Comparison of ENCODE assay signal across 14 mouse cellular contexts in the genomic region with DNA sequence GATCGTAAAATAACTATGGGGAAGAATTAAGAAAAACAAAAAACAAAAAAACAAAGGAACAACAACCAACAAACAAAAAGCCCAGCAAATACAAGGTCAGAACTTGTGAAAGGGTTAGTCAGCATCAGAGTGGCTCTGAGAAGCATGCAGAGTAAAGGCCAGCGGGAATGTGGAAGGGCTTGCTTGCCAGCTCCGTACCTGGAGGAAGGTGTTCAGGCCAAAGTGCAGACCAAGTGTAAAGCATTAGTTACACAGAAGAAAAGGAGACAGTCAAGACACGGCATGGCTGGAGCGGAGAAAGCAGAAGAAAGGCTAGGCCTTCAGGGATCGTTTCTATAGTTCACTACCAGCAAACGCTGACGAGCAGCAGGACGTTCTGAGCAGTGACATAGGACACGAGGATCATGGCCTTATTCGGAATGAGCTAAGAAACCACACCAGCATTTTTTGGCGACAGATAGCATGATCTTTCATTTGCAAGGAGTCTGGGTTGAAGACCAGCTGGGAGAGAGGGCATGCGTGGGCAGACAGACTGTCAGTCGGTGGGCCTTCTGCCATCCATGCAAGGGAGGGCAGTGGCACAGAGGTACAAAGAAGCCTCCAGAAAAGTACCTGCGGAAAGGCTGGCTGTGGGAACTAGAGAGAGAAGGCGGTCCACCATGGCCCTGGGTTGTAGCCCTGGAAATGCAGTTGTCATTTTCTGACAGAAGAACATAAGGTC. TPM values are rescaled to one million over a fixed set of nuclear protein-coding genes. Genes with fewer than 3 reads are reported as not detected.
A peak's percentile ranks its signal among the peaks of the same experiment; 100 is the strongest.
DNase-seq lines count a peak whose midpoint lies in the region; ATAC-seq and TF ChIP-seq lines count a peak whose summit lies in the region.
"Had no signal": no experiment of that assay in that cellular context is flagged by ENCODE, and none has a peak within 500 bp of the region (broad histone marks: within the 10 kb centered on the region; RNA-seq: fewer than 3 reads in every experiment).

No protein-coding gene starts in this region.

- 0 out of 2 replicates have a peak, but pooled peaks cover 4% of the 10 kb centered on the region for H3K4me1 ChIP-seq in kidney, embryonic 16.5 days (ENCODE audit: insufficient read depth, low read length)
- peaks cover 10% of the 10 kb centered on the region for H3K4me1 ChIP-seq in thymus, adult 2 months (replicated peaks; ENCODE audit: control insufficient read depth, insufficient read depth, low read length)
- no peaks in the 10 kb centered on the region for H3K4me1 ChIP-seq in forebrain, embryonic 14.5 days (ENCODE audit: control insufficient read depth, insufficient read depth, low read length)
- H3K4me1 ChIP-seq: hindbrain, embryonic 15.5 days; limb, embryonic 13.5 days had no signal

- DNase-seq in kidney, adult 11 months: peak; percentile 56
- DNase-seq in urinary bladder, postnatal 14 days (ENCODE audit: low spot score): peak; percentile 66
- DNase-seq in urinary bladder, adult 2 months (ENCODE audit: low spot score): no peak
- peak; percentile 55 for DNase-seq in gonadal fat pad, adult 2 months (ENCODE audit: low read depth)
- DNase-seq in thymus, adult 2 months: no peak
- DNase-seq in forebrain, embryonic 14.5 days (ENCODE audit: low spot score): no peak
- no peak for DNase-seq in frontal cortex, postnatal 10 days (ENCODE audit: low spot score in 2 of 2)
- DNase-seq: heart, postnatal 10 days; lung, embryonic 14.5 days; right cerebral cortex, postnatal 25 days; thymus, postnatal 14 days had no signal

- no peak overlapping the region for H3K4me2 ChIP-seq in kidney, embryonic 16.5 days (replicated peaks; ENCODE audit: low read depth, low read length)
- H3K4me2 ChIP-seq in forebrain, embryonic 14.5 days (ENCODE audit: low read length): no peak overlapping the region
- H3K4me2 ChIP-seq: hindbrain, embryonic 15.5 days; limb, embryonic 13.5 days; lung, embryonic 14.5 days had no signal

- WGBS in kidney, embryonic 16.5 days: 70% methylated on average over 16 of the region's 16 CpGs
- WGBS in thymus, adult 2 months: 92% methylated on average over 16 of the region's 16 CpGs
- WGBS in forebrain, embryonic 14.5 days: 90% methylated on average over 16 of the region's 16 CpGs

- no peak for TF ChIP-seq CTCF in thymus, adult 2 months (IDR thresholded peaks at IDR 0.05; ENCODE audit: borderline replicate concordance, control insufficient read depth, extremely low read depth, insufficient read depth, low read length, poor library complexity)

- H3K27ac ChIP-seq in kidney, embryonic 16.5 days (ENCODE audit: low read length): no peak overlapping the region
- H3K27ac ChIP-seq in thymus, adult 2 months (ENCODE audit: control insufficient read depth, insufficient read depth, low read length): no peak overlapping the region
- no peak overlapping the region for H3K27ac ChIP-seq in forebrain, embryonic 14.5 days (ENCODE audit: low read depth, low read length)
- H3K27ac ChIP-seq: hindbrain, embryonic 15.5 days; limb, embryonic 13.5 days had no signal

- no peak overlapping the region for H3K9ac ChIP-seq in kidney, embryonic 16.5 days (replicated peaks; ENCODE audit: low read length)
- H3K9ac ChIP-seq in forebrain, embryonic 14.5 days (ENCODE audit: low read length): no peak overlapping the region
- H3K9ac ChIP-seq: hindbrain, embryonic 15.5 days; limb, embryonic 13.5 days; lung, embryonic 14.5 days had no signal

- H3K4me3 ChIP-seq in kidney, embryonic 16.5 days (ENCODE audit: low read length): no peak overlapping the region
- H3K4me3 ChIP-seq in thymus, adult 2 months (ENCODE audit: control insufficient read depth, insufficient read depth, low read length): no peak overlapping the region
- H3K4me3 ChIP-seq in forebrain, embryonic 14.5 days (ENCODE audit: low read depth, low read length): no peak overlapping the region
- H3K4me3 ChIP-seq: hindbrain, embryonic 15.5 days; limb, embryonic 13.5 days had no signal

- H3K27me3 ChIP-seq in kidney, embryonic 16.5 days (ENCODE audit: insufficient read depth, low read length): no peaks in the 10 kb centered on the region
- H3K27me3 ChIP-seq in thymus, adult 2 months (ENCODE audit: control insufficient read depth, insufficient read depth, low read length): no peaks in the 10 kb centered on the region
- H3K27me3 ChIP-seq in forebrain, embryonic 14.5 days (replicated peaks; ENCODE audit: control insufficient read depth, insufficient read depth, low read length): no peaks in the 10 kb centered on the region
- H3K27me3 ChIP-seq: hindbrain, embryonic 15.5 days; limb, embryonic 13.5 days had no signal

- 0 out of 2 replicates have a peak, but pooled peaks cover 5% of the 10 kb centered on the region for H3K36me3 ChIP-seq in kidney, embryonic 16.5 days (ENCODE audit: insufficient read depth, low read length)
- peaks cover 8% of the 10 kb centered on the region for H3K36me3 ChIP-seq in thymus, adult 2 months (ENCODE audit: control insufficient read depth, insufficient read depth, low read length)
- H3K36me3 ChIP-seq in forebrain, embryonic 14.5 days (ENCODE audit: control insufficient read depth, insufficient read depth, low read length): no peaks in the 10 kb centered on the region
- H3K36me3 ChIP-seq: hindbrain, embryonic 15.5 days had no signal

- TF ChIP-seq POLR2A in thymus, adult 2 months (IDR thresholded peaks at IDR 0.05; ENCODE audit: control insufficient read depth, extremely low read depth, insufficient read depth, low read length, poor library complexity): no peak

- no peak for ATAC-seq in kidney, embryonic 16.5 days (ENCODE audit: low FRiP score, low TSS enrichment)
- ATAC-seq in forebrain, embryonic 14.5 days: no peak

- H3K9me3 ChIP-seq in kidney, embryonic 16.5 days (ENCODE audit: low read length): no peaks in the 10 kb centered on the region
- H3K9me3 ChIP-seq in forebrain, embryonic 14.5 days (replicated peaks; ENCODE audit: control insufficient read depth, low read length): no peaks in the 10 kb centered on the region
- H3K9me3 ChIP-seq: hindbrain, embryonic 15.5 days; limb, embryonic 13.5 days had no signal

RNA-seq across cellular contexts. Expression of a gene that starts 26.8 kb away (rescaled TPM):
- polyA plus RNA-seq in kidney, embryonic 16.5 days (2015; fragmentation: Nextera tagmentation; extraction: Ambion mirVana): 16.6 and 18.7 TPM in 2 replicates
- polyA plus RNA-seq in urinary bladder, adult 2 months (2012; rRNA removed): 19.4 and 21.5 TPM in 2 replicates
- 13.4 and 21.5 TPM in 2 replicates for polyA plus RNA-seq in gonadal fat pad, adult 2 months (2012; rRNA removed)
- 74.6 and 144 TPM in 2 replicates for polyA plus RNA-seq in thymus, adult 2 months (2012; rRNA removed)
- polyA plus RNA-seq in forebrain, embryonic 14.5 days (2014; fragmentation: Nextera tagmentation; extraction: Ambion mirVana): 12.2 and 13.2 TPM in 2 replicates

Comparison
In these comparisons a context has a peak if more than half of its experiments do, and no peak if none do; other contexts are left out.
1. DNase-seq: peak in kidney, adult 11 months (single experiment), urinary bladder, postnatal 14 days (single experiment) and gonadal fat pad, adult 2 months (single experiment); none in urinary bladder, adult 2 months (single experiment), thymus, adult 2 months (single experiment), forebrain, embryonic 14.5 days (single experiment) and frontal cortex, postnatal 10 days (0 of 2).